Mouse (Mus musculus): ENCODE data around the gene Sgce. TPM values are rescaled to one million over a fixed set of nuclear protein-coding genes. Genes with fewer than 3 reads are reported as not detected.

Gene Sgce
- total RNA-seq, 1 experiment from 2014 or later, result 65.7 TPM

GRCm38 (mm10) chr6:4642068-4642467, 104.9 kb downstream of the Sgce start:
- no peak for DNase-seq

- DNase-seq, result no peak
Observed at GRCm38 (mm10) chr6:4634804-4635203, 112.2 kb downstream of the Sgce start.

GRCm38 (mm10) chr6:4633189-4633588, 113.8 kb downstream of the Sgce start:
- DNase-seq, result no peak

GRCm38 (mm10) chr6:4631464-4631863, 115.5 kb downstream of the Sgce start:
- DNase-seq, result no peak

Other genes with a start within 250 kb of the Sgce start
- gene Col1a2, start 242.4 kb downstream of the Sgce start, total RNA-seq (2021), result 92.1 and 93.5 TPM in 2 replicates
- gene Casd1, start 146.4 kb downstream of the Sgce start, total RNA-seq (2021), result 39.9 and 41.9 TPM in 2 replicates
- gene Peg10, start 99 bp upstream of the Sgce start, total RNA-seq (2021), result 386 and 540 TPM in 2 replicates
- 51.8 and 61.2 TPM in 2 replicates for gene Ppp1r9a, start 155.7 kb upstream of the Sgce start, total RNA-seq (2021)

Data from adrenal gland, postnatal 25 days (tissue).